Mouse (Mus musculus) thymus, postnatal 14 days (tissue): ENCODE data around the gene Hoxa11.

Source experiments
- DNase-seq: peaks from one replicate; pipeline ENCODE4 v3.0.0; 2021

Gene Hoxa11

DNA sequence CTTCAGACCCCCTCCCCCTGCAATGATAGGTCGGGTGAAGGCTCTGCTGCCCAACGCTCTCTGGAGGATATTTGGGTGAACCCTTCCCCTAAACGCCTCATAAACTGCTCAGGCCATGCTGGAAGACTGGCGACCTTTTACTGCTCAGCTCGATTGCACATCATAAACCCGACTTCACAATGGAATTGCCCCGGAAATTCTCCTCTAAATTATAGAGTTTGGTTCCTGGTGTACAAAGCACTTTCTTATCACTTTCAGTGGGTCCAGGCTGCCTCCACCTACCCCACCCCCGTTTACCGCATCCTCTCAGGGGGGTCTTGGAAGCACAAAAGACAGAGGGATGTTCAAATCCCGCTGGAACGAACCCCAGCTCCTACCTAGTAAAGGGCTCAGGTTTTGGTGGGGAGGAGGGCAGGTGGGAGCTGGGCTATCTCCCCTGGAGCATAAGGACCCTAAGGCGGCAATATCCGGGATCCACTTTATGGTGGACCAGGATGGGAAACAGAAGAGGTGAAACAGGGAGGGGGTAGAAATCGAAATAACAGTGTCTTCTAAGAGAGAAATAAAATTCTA lies 26.9 kb downstream of the Hoxa11 start:
- no peak for DNase-seq

DNA sequence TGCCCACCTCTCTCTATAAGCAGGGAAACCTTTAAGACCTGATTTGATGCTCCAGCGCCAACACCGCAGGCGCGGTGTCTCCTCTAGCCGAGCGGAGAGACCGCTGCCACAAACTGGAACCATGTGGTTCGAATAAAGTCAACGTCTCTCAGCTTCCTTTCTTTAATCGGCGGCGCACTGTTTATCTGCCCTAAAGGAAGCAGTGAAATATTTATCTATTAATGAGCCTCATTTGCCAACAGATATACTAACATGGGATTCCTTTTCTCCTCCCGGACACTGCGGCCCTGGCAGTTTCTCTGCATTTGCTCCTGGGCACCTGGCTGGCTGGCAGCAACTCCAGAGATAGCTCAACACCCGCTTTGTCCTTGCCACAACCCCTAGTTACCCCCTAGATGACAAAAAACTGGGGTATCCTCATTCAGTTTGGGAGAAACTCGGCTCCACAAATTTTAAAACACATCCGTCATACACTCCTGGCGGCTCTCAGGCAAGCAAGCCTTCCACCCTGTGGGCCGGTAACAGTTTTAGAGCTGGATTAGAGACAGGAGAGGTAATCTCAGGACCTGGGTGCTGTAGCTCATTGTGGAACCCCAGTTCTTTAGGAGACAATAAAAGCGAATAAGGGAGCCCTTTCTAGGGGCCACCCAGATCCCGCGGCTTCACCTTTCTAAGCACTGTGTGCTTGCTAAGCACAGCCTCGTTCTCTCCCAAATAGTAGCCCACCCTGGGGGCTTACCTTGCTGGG lies 27.5 kb downstream of the Hoxa11 start:
- no peak for DNase-seq

DNA sequence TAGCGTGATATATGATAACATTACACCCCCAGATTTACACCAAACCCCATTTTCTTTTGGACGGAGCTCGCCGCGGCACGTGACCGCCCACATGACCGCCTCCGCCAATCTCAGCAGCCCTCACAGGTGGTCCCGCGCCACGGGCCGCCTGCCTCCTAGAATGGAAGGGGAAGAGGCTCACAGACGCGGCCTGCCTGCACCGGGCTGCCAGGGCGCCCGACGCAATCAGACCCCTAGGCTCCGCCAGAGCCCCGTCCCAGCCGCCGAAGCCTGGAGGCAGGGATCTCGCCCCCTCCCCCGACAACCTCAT lies 28.2 kb downstream of the Hoxa11 start:
- peak; percentile 74 for DNase-seq

DNA sequence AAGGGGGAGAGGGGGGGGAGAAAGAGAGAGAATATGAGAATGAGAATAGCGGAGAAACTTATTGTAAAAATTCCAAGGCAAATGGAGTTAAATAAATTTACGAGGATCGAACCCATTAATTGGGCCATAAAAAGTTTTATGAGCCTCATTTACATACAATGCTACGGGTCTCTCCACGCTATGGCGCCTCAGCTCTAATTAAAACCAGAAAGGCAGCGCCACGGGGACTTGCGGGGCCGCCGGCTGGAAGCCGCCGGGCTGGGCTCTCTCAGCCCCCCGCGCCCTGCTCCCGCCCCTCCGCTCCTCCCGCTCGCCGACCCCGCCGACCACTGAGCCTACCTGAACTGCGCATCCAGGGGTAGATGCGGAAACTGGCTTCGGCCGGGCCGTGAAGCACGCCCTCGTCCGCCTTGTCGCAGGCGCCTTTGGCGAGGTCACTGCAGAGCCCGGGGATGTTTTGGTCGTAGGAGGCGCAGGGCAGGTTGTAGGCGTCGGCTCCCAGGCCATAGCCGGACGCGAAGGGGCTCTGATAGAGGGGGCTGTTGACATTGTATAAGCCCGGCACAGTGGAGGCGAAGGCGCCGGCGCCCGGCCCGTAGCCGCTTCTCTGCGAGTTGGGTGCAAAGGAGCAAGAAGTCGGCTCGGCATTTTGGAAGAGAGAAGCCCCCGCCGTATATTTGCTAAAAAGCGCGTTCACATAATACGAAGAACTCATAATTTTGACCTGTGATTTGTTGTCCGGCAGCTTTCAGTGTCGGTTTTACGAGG lies 28.7 kb downstream of the Hoxa11 start:
- no peak for DNase-seq

DNA sequence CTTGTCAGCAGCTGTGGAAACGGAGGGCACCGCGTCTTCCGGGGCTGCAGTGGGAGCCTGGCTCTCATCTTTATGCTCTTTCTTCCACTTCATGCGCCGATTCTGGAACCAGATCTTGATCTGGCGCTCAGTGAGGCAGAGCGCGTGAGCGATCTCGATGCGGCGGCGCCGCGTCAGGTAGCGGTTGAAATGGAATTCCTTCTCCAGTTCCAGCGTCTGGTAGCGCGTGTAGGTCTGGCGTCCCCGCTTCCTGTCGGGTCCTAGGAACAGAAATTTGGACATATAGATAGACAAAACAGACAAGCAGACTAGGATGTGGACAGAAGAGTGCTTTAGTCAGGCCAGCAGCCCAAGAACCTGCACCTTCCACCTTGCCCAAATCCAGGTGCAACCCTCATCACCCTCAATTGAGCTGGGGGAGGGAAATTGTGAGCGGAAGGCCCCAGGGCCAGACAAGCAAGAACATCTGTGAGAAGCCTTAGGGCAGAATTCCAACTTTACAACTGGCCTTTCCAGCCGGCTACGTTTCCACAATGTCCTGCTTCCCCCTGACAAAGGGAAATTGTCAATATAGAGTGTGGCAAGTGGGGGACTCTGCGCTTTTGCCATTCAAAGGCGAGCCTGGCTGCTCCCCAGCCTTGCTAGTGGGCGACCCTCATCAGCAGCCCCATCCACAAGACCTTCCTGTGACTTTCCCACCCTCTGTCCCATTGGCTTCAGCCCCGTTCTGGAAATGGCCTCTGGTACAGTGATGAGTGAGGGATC lies 29.7 kb downstream of the Hoxa11 start:
- DNase-seq = no peak

DNA sequence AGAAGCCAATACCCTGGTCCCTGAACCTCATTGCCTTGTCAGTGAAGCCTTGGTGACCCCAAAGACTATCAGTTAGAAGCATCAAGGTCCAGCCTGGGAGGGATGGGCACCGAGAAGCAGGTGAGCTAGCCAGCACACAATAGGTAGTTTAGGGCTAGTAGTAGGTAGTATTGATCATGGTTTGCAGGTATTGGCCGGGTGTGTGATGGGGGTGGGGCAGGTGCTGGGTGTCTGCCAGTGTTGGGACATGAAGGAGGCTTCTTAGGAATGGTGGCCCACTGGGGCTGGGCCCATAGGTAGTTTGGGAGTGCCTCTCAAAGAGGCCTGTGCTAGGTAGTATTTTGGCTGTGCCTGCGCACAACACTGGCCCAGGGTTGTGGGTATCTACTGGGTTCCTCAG lies 30.5 kb downstream of the Hoxa11 start:
- no peak for DNase-seq

DNA sequence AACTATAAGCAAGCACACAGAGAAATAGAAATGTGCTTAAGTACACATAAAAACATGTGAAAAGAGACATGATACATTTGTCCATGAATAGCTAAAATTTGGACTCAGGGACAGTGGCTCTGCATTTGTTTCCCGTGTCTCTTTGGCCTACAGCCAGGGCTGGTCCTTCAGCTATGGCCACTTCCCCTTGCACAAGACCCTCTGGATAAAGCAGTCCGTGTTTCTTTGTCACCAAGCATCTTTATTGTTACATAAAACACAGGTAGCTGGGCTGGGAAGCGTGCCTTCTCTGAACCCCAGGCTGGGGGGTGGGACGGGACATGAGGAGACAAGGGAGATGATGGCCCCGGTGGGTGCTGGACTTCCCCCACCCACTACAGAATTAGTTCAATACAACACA lies 31.3 kb downstream of the Hoxa11 start:
- no peak for DNase-seq

DNA sequence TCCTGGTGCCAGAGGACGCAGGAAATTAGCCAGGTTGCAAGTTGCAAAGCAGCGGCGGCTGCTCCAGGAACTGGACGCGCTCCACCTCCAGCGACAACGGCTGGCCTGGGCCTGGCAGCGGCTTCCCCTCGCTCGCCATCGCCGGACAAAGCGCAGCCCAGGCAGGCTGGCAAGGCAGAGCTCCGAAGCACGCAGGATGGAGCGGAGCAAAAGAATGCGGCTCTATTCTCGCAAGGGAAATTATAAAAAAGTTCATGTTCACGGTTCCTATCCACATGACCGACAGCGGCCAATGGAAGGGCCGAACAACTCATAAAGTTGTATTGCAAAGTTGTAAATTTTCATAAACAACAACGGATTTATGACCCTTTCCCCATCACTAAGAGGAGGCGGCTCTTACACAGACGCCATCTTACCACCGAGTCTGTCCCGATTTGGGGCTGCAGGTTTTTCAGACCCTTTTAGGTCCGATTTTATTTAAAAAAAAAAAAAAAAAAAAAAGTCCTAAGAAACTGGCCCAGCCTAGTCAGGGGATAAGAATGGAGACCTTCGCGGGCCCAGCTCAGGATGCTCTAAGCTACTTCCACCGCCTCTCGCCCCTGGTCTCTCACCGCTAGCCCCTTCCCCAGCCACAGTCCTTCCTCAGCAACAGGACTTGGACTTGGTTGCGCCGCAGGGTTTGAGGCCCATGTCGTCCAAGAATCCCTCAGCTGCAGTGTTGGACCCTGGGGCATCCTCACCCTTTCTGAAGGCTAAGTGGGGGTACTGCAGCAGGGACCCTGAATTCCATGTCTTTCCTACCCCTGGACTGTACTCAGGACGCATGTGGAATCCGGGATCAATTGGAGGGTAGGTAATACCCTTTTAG lies 32.3 kb downstream of the Hoxa11 start, which contains the start of the genes Hoxa3 and Gm28308:
TSS of gene Hoxa3 (minus strand) at position 218 of the 868 bp plus-strand sequence.
TSS of gene Gm28308 (minus strand) at position 221 of the 868 bp plus-strand sequence.
- DNase-seq = no peak

DNA sequence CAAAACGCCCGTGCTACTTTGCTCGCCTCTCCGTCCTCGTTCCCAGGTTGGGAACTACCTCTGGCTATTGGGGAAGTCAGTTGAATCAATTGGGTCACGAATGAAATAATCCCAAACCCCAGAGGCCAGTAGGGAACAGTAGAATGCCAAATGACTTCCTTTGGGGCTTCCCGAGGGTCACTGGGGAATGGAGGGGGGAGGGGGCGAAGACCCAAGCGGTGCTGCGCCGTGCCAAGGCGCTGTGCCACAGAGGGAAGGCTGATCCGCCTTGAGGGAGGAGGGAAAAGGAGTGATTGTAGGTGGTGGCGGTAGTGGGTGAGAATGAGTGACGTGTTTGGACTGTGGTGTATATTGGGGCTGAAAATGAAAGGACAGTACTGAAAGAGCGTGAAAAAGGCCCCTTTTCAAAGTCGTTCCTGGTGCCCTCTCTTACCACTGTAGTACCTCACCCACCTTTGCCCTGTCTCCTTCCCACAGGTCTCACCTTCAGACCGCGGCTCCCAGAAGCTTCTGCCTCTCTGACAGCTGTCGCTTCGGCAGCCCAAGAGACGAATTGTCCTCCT lies 33.0 kb downstream of the Hoxa11 start:
- no peak for DNase-seq

DNA sequence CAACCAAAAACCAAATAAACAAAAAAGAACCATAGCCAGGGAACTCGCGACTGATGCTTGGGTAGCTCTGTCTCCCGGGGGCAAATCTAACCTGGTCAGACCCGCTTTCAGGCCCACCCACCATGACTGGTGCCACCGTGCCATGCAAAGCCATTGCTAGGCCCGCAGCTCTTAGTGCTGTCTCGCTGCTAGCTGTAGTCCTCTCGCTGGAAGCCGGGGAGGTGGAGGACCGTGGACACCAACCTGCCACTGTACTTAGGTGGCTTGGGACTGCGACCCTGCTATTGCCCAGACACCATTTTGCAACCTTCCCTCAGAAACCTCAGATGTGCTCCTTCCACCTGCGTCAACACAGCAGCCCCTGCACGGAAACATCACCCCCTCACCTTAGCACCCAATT lies 33.6 kb downstream of the Hoxa11 start:
- DNase-seq = no peak

DNA sequence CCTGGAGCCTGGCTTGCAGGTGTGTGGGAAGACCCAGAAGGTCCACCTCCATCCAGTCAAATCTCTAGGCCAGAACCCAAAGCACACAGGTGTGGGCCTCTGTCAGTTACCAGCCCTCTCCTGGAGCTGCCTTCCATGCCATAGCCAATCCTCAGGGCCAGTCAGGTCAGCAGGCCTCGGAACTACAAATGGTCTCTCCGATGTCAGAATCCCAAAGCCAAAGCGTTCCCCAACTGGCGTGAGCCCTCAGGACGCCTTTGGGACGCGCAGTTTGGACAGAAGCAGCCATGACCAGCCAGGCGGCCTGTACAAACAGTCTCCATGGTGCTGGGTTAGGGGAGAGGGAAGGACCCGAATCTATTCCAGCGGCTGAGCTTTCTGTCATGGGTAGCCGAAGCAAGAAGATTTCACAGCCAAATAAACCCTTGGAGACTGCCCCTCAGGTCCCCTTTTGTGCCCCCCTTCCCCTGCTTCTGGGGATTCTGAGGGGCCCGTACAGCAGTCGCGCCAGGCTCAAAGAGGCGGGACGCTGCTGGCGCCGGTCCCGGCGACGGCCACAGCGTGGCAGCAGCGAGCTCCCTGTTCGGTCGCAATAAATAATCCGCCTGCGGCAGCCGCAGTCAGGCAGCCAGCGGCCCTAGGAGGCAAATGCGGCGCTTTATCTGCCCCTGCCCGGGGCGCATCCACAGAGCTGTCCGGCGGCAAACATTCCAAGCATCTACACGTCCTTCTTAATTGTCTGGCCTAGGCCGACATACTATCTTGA lies 34.3 kb downstream of the Hoxa11 start:
- peak; percentile 77 for DNase-seq

DNA sequence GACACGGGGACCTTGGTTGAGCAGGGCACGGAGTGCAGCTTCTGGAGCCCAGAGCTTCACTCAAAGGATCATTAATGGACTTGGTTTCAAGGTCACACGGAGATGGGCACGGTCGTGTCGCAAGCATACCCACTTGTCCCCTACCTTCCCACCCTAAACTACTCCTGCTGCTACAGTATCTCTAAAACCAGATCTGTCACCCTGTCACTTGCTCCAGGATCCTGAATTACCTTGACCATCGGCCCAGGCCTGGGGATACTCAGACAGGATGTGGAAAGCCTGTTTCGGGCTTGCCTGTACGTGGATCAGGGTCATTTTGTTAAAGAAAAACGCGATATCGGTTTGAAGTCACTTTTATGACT lies 35.9 kb downstream of the Hoxa11 start:
- no peak for DNase-seq

DNA sequence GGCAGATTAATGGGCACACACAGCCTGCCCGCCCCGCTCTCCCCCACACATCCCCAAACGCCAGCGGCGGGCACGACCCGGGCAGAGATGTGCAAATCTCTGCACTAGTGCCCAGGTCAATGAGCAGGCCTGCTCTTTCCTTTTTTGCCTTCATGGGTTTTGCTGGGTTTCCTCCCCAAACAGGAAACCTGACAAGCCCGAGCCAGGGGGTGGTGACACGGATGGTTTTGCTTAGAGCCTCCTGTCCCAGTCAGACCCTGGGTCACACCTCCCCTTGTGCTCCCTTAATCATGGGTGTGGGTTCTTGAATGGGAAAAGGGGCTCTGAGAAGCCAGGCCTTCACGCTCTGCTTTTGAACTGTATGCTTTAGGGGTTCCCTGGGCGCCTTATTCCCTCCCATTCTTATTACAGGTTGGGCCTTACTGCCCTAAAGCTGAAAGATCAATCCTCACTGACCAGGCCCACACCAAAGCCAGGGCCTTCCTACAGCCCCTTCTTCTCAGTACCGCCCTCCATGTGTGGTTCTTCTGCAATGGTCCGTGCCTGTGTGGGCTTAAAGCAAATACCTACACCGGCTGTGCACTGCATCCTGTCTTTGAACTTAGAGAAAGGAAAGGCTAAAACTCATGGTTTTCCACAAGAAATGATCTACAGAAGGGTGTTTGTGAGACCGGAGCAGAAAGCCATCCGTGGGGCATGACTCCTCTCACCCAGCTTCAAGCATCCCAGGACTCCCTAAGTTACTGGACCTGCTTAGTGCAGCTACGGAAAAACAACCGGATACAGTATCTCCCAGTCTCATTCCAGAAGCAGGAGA lies 36.5 kb downstream of the Hoxa11 start:
- DNase-seq = no peak

DNA sequence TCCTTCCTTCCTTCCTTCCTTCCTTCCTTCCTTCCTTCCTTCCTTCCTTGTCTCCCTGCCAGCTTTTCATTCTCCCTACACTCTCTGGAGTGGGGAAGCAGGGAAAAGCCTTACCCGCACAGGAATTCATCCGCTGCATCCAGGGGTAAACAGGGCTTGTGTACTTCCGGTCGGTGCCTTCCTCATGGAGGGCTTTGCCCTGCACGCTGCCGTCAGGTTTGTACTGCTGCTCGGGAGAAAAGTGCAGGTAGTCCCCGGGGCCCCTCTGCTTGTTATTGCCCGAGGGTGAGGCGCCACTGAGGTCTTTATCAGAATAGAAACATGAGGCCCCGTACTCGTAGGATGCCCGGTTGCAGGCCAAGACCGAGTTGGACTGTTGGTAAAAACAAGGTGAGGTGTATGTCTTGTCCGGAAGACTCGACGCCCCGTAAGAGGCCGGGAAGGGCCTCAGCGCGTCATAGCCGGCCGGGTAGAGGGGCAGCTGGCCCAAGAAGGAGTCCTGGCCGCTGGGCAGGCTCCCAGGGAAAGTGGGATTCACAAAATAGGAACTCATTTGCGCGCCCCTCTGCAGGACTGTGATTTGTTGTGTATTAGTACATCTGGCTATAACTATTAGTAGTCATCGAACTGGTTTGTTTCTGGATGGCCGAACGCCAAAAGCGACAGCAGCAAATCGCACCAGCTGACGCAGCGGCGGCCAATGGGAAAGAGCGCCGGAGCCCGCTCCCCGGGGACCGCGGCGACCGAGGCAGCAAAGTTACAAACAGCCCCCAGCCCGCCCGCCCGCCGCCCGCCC lies 37.3 kb downstream of the Hoxa11 start, which contains the start of gene Hoxa6:
TSS of gene Hoxa6 (minus strand) at position 651 of the 796 bp plus-strand sequence.
- no peak for DNase-seq

DNA sequence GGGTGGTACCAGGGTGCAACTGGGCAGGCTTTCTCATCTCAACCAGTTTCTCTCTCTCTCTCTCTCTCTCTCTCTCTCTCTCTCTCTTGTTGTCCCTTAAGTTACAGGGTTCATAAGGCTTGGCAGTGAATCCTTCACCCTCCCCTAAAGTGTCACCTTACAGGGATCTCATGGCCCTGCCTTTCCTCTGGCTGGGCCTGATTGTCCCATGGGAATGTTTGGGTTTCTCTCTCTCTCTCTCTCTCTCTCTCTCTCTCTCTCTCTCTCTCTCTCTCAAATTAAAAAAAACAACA lies 38.0 kb downstream of the Hoxa11 start:
- no peak for DNase-seq

DNA sequence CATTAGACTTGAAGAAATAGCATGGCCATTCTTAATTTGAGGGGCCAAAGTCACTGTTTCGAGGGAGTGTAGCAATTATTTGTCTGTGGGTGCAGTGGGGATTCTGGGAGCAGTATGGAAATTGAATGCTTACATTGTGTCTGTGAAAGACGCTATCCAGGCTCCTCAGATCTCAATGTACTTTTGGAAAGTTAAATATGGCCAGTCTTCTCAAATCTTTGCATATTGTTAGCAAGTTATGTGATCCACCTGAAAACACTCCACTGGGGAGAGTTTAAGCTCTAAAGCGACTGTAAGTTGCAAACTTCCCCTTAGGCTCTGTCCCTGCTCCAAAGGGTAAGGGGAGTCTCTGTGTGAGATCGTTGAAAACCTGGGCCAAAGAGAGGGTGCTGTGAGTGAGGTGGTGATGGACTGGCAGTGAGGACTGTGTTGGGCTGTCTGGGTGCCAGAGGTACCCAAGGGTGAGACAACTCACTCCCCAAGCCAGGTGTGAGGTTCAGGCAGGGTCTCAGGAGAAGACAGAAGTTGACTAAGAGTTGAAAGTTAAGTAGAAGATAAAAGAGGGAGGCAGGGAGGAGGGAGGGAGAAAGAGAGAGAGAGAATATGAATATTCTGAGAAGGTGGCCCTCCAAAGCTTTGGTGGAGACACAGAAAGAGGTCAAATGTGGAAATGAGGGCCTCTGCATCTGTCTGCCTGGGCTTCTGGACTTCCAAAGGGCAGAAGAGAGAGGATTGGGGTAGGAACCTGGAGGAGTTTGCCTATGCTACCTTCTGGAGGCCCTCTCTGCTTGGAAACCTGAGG lies 38.5 kb downstream of the Hoxa11 start:
- DNase-seq = no peak

DNA sequence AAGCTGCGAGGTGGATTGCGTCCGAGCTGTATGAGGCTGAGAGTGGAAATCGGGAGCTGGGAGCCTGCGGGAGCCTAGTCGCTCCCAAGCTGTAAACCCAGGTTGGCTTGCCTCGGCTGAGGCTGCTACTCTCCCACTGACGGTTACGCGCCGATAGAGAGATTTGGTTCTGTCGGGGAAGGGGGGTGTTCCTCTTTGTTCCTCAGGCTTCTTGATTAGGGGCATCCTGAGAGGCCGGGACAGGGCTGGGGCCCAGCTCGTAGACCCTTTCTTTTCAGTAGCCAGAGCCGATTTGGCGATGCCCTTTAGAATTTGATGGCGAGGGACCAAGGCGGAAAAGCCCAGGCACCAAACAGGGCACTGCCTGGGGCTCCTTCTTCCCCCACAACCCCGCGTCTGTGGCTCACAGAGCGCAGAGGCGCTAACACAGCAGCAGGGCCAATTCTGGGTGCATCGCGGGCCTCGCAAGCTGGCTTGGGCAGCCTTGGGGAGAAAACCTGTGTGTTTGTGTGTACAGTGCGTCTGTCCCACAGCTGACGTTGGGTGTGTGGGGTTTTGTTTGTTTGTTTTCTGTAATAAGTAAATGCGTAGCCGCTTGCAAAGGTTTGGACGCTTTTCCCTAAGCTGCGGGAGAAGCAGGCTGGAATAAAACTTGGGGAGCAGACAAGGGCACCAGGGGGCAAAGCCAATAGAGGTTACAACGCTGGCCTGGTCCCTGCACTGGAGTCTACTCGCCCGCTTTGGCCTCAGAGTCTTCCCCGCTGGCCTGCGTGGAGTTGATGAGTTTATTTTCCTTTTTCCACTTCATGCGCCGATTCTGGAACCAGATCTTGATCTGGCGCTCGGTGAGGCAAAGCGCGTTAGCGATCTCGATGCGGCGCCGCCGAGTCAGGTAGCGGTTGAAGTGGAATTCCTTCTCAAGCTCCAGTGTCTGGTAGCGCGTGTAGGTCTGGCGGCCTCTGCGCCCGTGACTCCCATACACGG lies 39.7 kb downstream of the Hoxa11 start:
- no peak for DNase-seq

DNA sequence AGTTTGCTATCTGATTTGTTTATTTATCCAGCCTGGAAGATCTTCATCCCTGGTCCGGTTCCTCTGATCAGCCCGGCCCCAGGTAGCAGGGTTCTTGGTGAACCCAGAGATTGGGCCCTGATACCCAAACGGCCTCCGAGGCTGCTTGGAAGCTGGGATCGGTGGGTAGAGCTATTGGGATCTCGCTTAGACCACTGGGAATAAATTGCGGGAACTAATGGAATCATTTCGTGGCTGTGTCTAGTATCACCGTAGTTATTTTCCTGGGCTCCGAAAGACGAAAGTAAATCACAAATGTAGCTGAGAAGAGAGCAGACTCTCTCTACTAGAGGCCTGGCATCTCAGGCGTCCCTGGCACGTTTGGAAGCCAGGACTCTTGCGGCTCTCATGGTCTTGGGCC lies 40.4 kb downstream of the Hoxa11 start:
- DNase-seq = no peak
